Mouse (Mus musculus): Measurements from ENCODE around the gene Actrt3. TPM values are rescaled to one million over a fixed set of nuclear protein-coding genes. Genes with fewer than 3 reads are reported as not detected.

The Actrt3 gene
- polyA plus RNA-seq, 1 experiment: 0.65 TPM

GRCm38 (mm10) chr3:30608999-30609398 is 9.3 kb upstream of the Actrt3 start:
- Histone ChIP-seq H3K4me3 (ENCODE audit: insufficient read depth, low read length) (no peak overlapping the region), H3K27ac (ENCODE audit: insufficient read depth, low read length) (no peak overlapping the region), H3K4me1 (ENCODE audit: control insufficient read depth, insufficient read depth, low read length) (no peaks in the 10 kb centered on the region; the same call in 1 of the 2 replicates)
- no peak for TF ChIP-seq CTCF (IDR thresholded peaks at IDR 0.05; ENCODE audit: extremely low read depth, insufficient read depth, low read length)
- TF ChIP-seq POLR2A (IDR thresholded peaks at IDR 0.05; ENCODE audit: extremely low read depth, insufficient read depth, low read length): no peak

GRCm38 (mm10) chr3:30603256-30603655 is 3.5 kb upstream of the Actrt3 start:
- Histone ChIP-seq H3K27ac (ENCODE audit: insufficient read depth, low read length) (no peak overlapping the region), H3K4me1 (ENCODE audit: control insufficient read depth, insufficient read depth, low read length) (no peaks in the 10 kb centered on the region; the same call in 1 of the 2 replicates), H3K4me3 (ENCODE audit: insufficient read depth, low read length) (peak overlapping the region; percentile 64; the same call in 1 of the 2 replicates)
- TF ChIP-seq POLR2A (IDR thresholded peaks at IDR 0.05; ENCODE audit: extremely low read depth, insufficient read depth, low read length) (no peak), CTCF (IDR thresholded peaks at IDR 0.05; ENCODE audit: extremely low read depth, insufficient read depth, low read length) (no peak)

- H3K4me1 ChIP-seq (ENCODE audit: control insufficient read depth, insufficient read depth, low read length): no peaks in the 10 kb centered on the region; the same call in 1 of the 2 replicates
- peak overlapping the region; percentile 39 for H3K27ac ChIP-seq (ENCODE audit: insufficient read depth, low read length)
- TF ChIP-seq CTCF (IDR thresholded peaks at IDR 0.05; ENCODE audit: extremely low read depth, insufficient read depth, low read length) (no peak), POLR2A (IDR thresholded peaks at IDR 0.05; ENCODE audit: extremely low read depth, insufficient read depth, low read length) (no peak)
- peak overlapping the region; percentile 64 for H3K4me3 ChIP-seq (ENCODE audit: insufficient read depth, low read length)
Measured at GRCm38 (mm10) chr3:30602740-30603098, 3.0 kb upstream of the Actrt3 start.

- no peaks in the 10 kb centered on the region for H3K4me1 ChIP-seq (ENCODE audit: control insufficient read depth, insufficient read depth, low read length)
- peak within 1 kb of the TSS; percentile 91 for H3K27ac ChIP-seq (ENCODE audit: insufficient read depth, low read length)
- TF ChIP-seq CTCF (IDR thresholded peaks at IDR 0.05; ENCODE audit: extremely low read depth, insufficient read depth, low read length) (peak; percentile 33; the same call in 1 of the 2 replicates), POLR2A (IDR thresholded peaks at IDR 0.05; ENCODE audit: extremely low read depth, insufficient read depth, low read length) (peak; percentile 86)
- H3K4me3 ChIP-seq (ENCODE audit: insufficient read depth, low read length): peak within 1 kb of the TSS; percentile 64
Measured at GRCm38 (mm10) chr3:30602065-30602739, 2.5 kb upstream of the Actrt3 start, which contains the start of gene Mynn. Gene Mynn, plus strand, starts transcription at chr3:30602065.

GRCm38 (mm10) chr3:30601610-30602064 is 1.9 kb upstream of the Actrt3 start:
- peak overlapping the region; percentile 91 for H3K27ac ChIP-seq (ENCODE audit: insufficient read depth, low read length)
- H3K4me1 ChIP-seq (ENCODE audit: control insufficient read depth, insufficient read depth, low read length): no peaks in the 10 kb centered on the region
- H3K4me3 ChIP-seq (ENCODE audit: insufficient read depth, low read length): peak overlapping the region; percentile 64
- TF ChIP-seq CTCF (IDR thresholded peaks at IDR 0.05; ENCODE audit: extremely low read depth, insufficient read depth, low read length) (no peak), POLR2A (IDR thresholded peaks at IDR 0.05; ENCODE audit: extremely low read depth, insufficient read depth, low read length) (no peak)

GRCm38 (mm10) chr3:30601175-30601574 is 1.4 kb upstream of the Actrt3 start:
- TF ChIP-seq CTCF (IDR thresholded peaks at IDR 0.05; ENCODE audit: extremely low read depth, insufficient read depth, low read length): no peak
- TF ChIP-seq POLR2A (IDR thresholded peaks at IDR 0.05; ENCODE audit: extremely low read depth, insufficient read depth, low read length): no peak
- no peaks in the 10 kb centered on the region for H3K4me1 ChIP-seq (ENCODE audit: control insufficient read depth, insufficient read depth, low read length)
- H3K27ac ChIP-seq (ENCODE audit: insufficient read depth, low read length): no peak overlapping the region
- H3K4me3 ChIP-seq (ENCODE audit: insufficient read depth, low read length): peak overlapping the region; percentile 51

GRCm38 (mm10) chr3:30600717-30601116 is 978 bp upstream of the Actrt3 start:
- Histone ChIP-seq H3K27ac (ENCODE audit: insufficient read depth, low read length) (no peak overlapping the region), H3K4me1 (ENCODE audit: control insufficient read depth, insufficient read depth, low read length) (no peaks in the 10 kb centered on the region), H3K4me3 (ENCODE audit: insufficient read depth, low read length) (peak overlapping the region; percentile 51)
- no peak for TF ChIP-seq CTCF (IDR thresholded peaks at IDR 0.05; ENCODE audit: extremely low read depth, insufficient read depth, low read length)
- TF ChIP-seq POLR2A (IDR thresholded peaks at IDR 0.05; ENCODE audit: extremely low read depth, insufficient read depth, low read length): no peak

GRCm38 (mm10) chr3:30597271-30597670 is 2.5 kb downstream of the Actrt3 start:
- no peak overlapping the region for H3K27ac ChIP-seq (ENCODE audit: insufficient read depth, low read length)
- no peaks in the 10 kb centered on the region for H3K4me1 ChIP-seq (ENCODE audit: control insufficient read depth, insufficient read depth, low read length)
- no peak for TF ChIP-seq CTCF (IDR thresholded peaks at IDR 0.05; ENCODE audit: extremely low read depth, insufficient read depth, low read length)
- no peak for TF ChIP-seq POLR2A (IDR thresholded peaks at IDR 0.05; ENCODE audit: extremely low read depth, insufficient read depth, low read length)
- no peak overlapping the region for H3K4me3 ChIP-seq (ENCODE audit: insufficient read depth, low read length)

- Histone ChIP-seq H3K4me1 (ENCODE audit: control insufficient read depth, insufficient read depth, low read length) (no peaks in the 10 kb centered on the region), H3K4me3 (ENCODE audit: insufficient read depth, low read length) (peak overlapping the region; percentile 53), H3K27ac (ENCODE audit: insufficient read depth, low read length) (0 out of 2 replicates have a peak overlapping the region, but pooled peaks have one; percentile 11)
- TF ChIP-seq CTCF (IDR thresholded peaks at IDR 0.05; ENCODE audit: extremely low read depth, insufficient read depth, low read length) (no peak), POLR2A (IDR thresholded peaks at IDR 0.05; ENCODE audit: extremely low read depth, insufficient read depth, low read length) (0 out of 2 replicates have a peak, but pooled peaks have one; percentile 30)
Measured at GRCm38 (mm10) chr3:30595111-30595832, 4.5 kb downstream of the Actrt3 start.

All from cortical plate, adult 2 months (tissue).